Mouse (Mus musculus): ENCODE measurements around the gene Tbc1d8. TPM values are rescaled to one million over a fixed set of nuclear protein-coding genes. Genes with fewer than 3 reads are reported as not detected.

Tbc1d8 gene
- total RNA-seq, 2 experiments from 2014 or later: 7.6 to 14.6 TPM

- no peak for DNase-seq (ENCODE audit: low spot score in 2 of 2)
Measured at GRCm38 (mm10) chr1:39482115-39482815, 3.7 kb upstream of the Tbc1d8 start.

GRCm38 (mm10) chr1:39479254-39479653 is 699 bp upstream of the Tbc1d8 start:
- DNase-seq (ENCODE audit: low spot score in 2 of 2): no peak

GRCm38 (mm10) chr1:39478896-39479200 is 293 bp upstream of the Tbc1d8 start:
- no peak for DNase-seq (ENCODE audit: low spot score in 2 of 2)

- no peak for DNase-seq (ENCODE audit: low spot score in 2 of 2)
Measured at GRCm38 (mm10) chr1:39477064-39477463, 1.5 kb downstream of the Tbc1d8 start.

GRCm38 (mm10) chr1:39476341-39476740 is 2.2 kb downstream of the Tbc1d8 start:
- DNase-seq (ENCODE audit: low spot score in 2 of 2): no peak

- no peak for DNase-seq (ENCODE audit: low spot score in 2 of 2)
Measured at GRCm38 (mm10) chr1:39474516-39474915, 4.0 kb downstream of the Tbc1d8 start.

DNA sequence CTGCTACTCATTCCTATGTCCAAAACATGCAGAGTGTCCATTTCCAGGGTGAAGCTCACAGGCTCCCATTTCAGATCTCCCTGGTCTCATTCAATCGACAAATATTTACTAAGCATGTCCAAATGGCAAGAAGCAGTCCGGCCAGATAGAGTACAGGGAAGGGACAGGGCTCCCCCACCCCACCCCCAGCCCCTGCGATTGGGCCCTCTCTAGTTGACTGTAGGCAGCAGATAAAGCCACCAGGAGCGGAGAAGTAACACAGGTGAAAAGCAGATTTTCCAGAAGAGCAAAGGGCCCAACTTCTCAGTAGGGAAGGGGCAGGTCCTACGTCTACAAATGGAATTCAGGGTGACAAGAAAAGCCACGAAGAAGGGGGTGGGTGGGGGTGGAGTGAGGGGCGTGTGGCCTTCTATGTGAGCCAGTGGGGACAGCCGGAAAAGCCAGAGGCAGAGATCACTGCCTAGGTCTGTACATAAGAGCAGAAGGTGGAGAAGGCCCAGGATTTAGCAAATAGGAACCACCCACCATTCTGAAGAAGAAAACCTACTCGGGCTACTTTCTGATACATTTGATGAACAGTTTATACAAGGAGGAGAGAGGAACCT is 7.2 kb downstream of the Tbc1d8 start:
- DNase-seq (ENCODE audit: low spot score in 2 of 2): no peak

DNA sequence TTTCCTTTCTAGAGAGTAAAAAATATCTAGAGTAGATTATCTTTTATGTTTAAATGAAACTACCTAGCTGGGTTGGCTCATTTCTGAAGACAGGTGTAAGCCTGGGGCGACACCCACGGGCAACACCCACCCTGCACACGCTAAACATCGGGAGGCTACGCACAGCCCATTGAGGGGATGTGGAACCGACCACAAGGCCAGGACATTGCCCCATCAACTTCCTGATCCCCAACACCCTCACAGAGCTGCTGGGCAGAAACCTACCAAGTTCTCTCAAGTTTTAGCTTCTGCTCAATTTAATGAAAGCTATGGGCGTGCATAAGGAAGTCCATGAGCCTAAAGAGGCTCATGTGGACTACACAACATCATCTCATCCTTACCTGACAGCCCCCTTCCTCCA is 9.6 kb downstream of the Tbc1d8 start:
- DNase-seq (ENCODE audit: low spot score in 2 of 2): no peak

- DNase-seq (ENCODE audit: low spot score in 2 of 2): no peak
Measured at GRCm38 (mm10) chr1:39466526-39466925, 12.0 kb downstream of the Tbc1d8 start.

DNA sequence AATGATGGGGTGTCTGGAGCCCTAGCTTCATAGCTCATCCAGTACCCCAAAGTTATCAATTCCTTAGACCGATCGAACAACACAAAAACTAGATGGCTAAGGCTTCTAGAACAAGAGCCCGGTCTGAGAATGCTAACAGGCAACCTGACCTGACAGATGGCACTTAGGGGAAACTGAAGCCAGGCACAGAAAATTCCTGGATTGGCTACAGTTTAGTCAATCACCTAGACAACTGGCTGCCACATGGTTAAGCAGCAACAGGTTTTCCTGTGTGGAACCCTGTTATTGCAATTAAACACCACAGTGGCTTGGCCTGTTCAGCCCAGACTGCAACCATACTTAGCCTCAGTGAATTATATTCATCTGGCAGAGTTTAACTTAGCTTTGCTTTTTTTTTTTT is 13.8 kb downstream of the Tbc1d8 start:
- DNase-seq (ENCODE audit: low spot score in 2 of 2): no peak

- no peak for DNase-seq (ENCODE audit: low spot score in 2 of 2)
Measured at GRCm38 (mm10) chr1:39462937-39463444, 15.6 kb downstream of the Tbc1d8 start.

DNA sequence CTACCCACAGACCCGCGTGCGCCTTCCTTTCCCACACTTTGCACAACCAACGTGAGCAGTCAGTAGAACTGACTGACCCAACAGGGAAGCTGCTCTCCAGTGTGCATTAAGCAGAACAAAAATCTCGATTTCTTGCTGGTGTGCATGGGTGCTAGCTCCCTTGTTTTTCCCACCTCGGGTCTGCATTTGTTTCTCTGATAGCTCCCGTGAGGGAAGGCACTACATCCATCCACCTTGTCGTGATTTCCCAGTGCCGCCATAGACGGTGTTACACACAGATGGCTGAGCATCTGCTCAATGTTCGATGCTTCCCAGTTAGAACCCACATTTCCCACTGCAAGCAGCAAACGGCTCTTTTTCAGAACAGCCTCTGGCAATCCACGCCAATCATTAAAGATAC is 16.5 kb downstream of the Tbc1d8 start:
- DNase-seq (ENCODE audit: low spot score in 2 of 2): no peak

DNA sequence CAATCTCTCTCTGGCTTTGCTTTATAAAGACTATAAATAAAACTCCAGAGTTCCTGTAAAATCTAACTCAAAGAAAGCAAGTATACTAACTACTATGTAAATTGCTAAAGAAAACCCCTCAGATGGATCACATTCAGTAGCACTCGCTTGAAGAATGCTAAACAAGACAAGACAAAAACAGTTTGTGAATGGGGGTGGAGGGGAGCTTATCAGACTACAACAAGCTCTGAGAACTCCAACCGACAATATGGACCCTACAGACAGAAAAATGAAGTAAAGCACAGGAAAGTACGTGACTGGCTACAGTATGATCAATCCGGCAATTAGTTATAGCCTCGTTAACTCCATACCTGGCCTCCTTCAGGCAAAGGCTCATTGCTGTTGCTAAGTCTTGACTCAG is 18.1 kb downstream of the Tbc1d8 start:
- no peak for DNase-seq (ENCODE audit: low spot score in 2 of 2)

DNA sequence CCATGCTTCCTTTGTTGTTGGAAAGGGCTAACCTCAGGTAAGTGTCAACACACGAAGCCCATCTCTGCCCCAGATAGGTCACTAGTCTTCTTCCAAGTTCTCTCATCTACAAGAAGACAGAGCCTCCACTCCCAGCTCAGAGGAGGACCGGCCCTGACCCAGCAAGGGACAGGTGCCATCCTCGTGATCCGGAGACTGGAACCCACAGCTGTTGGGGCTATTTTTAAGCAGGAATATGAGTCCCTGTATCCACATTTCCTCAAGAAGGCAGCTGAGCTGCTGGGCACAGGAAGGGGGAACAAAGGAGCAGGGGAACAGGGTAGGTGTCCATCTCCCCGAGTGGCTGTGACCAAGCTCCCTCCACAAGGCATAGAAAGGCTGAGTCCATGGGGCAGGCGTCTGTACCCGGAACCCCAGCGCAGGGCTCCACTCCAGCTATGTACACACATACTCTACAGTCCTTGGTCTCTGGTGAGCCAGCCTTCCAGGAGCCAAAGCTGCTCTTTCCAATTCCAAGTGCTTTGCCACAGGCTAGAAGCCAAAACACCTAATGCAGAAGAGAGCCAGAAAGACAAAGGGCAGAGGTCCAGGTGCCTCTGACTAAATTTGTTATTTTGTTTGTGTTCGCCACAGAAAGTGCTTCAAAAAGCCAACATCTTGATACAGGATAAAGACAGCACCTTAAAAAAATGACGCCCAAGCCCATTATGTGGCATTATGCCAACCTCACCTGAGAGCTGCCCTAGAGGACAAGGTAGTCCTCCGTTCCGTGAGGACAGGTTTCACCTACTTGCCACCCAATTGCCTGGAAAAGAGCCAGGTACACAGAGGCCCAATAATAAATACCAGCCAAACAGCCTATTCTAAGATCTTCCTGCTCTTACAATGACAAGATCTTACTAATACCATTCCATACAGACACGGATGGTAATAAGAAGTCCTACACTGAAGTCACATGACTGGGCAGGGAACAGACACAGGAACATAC is 20.4 kb downstream of the Tbc1d8 start:
- no peak for DNase-seq (ENCODE audit: low spot score in 2 of 2)

- DNase-seq (ENCODE audit: low spot score in 2 of 2): no peak
Measured at GRCm38 (mm10) chr1:39456421-39456853, 22.1 kb downstream of the Tbc1d8 start.

DNA sequence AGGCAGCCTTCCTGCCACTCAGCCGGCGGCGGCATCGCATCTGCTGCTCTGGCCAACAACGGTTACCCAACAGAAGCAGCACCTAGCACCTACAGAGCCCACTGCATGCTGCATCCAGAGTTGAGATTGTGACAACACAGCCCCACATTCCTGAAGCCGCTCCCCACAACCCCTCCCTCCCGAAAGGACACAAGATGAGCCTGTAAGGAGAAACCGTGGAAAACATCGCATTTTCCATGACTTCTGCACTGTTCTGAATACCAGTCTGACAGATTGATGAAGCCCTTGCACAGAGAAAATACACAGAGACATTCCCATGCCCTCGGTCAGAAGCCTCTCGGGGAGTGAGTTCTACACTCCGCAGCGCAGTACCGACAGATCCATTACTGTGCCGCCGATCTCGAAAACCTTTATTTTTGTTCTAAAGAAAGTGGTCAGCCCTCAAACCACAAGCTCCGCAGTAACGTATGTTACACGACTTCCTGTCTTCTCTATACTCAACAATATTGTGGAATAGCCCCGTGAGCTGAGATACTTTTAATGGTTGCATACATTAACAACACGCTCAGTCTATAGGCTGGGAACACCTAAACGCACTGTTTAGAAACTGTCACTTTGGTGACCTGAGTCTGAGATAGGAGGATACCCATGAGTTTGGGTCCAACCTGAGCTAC is 23.1 kb downstream of the Tbc1d8 start:
- no peak for DNase-seq (ENCODE audit: low spot score in 2 of 2)

- DNase-seq (ENCODE audit: low spot score in 2 of 2): no peak
Measured at GRCm38 (mm10) chr1:39454783-39455175, 23.8 kb downstream of the Tbc1d8 start.

- no peak for DNase-seq (ENCODE audit: low spot score in 2 of 2)
Measured at GRCm38 (mm10) chr1:39454108-39454782, 24.3 kb downstream of the Tbc1d8 start.

DNA sequence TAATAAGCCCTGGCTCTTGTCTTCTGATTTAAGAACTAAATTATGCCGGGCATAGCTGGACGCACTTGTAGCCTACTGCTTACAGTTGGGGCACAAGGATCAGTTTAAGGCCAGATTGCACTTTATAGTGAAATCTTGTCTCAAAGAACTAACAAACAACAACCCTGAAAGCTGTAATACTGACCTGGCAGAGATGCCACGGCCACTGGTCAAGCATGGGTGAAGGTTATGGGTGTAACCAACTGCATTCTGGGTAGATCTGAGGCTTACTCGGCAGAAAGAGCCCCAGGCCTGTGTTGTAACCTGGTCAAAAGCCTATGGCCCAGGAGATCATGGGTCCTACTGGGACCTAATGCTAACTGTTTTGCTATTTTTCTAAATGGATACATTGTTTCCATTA is 26.4 kb downstream of the Tbc1d8 start:
- no peak for DNase-seq (ENCODE audit: low spot score in 2 of 2)

DNA sequence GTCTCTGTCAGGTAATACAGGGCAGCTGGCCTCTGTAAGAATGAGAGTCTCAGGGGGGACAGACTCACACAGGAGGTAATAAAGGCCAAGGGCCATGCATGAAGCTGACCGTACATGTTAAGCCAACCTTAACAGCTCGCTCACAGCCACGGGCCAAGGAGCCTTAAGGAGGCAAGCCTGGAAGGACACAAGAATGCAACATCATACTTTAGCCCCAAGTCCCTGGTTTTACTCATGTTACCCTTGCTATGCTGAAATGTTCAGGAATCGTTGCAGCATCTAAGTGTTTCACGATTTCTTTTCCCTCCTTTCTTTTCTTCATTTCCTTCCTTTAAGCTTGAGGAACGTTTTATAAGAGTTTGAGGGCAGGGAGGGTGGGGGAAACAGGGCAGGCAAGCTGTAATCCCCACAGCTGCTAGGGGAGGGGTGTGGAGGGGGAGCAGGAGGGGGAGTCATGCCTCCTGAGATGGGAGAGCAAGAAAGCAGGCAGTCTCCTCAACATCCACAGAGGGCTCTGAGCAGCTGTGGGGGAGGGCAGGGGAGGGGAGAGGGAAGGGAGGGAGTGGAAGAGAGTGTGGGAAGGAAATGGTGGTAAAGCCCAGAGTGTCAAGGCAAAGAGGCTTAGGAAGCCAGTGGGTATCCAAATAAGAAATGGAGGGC is 28.4 kb downstream of the Tbc1d8 start:
- no peak for DNase-seq (ENCODE audit: low spot score in 2 of 2)
